Mouse (Mus musculus): ENCODE results near the gene Rbm4.

GRCm38 (mm10) chr19:4744026-4744425, 49.7 kb downstream of the Rbm4 start:
- TF ChIP-seq CTCF (IDR thresholded peaks at IDR 0.05; ENCODE audit: low read depth) (no peak), EP300 (IDR thresholded peaks at IDR 0.05; ENCODE audit: low read depth) (no peak)
